Mouse (Mus musculus) E14TG2a.4 (cell line): ENCODE data around the gene Gm28557.

Source experiments
- CTCF ChIP-seq: conservative IDR thresholded peaks from 2 replicates; pipeline ENCODE4 v1.5.1; 2014; ENCODE audit warnings: low read length
- NANOG ChIP-seq: IDR thresholded peaks from 2 replicates; pipeline ENCODE4 v1.6.1; 2014; ENCODE audit warnings: borderline replicate concordance, low read length, mixed read lengths
- POU5F1 ChIP-seq: IDR thresholded peaks from 2 replicates; pipeline ENCODE4 v1.6.1; 2014; ENCODE audit warnings: low read length, borderline replicate concordance

DNA sequence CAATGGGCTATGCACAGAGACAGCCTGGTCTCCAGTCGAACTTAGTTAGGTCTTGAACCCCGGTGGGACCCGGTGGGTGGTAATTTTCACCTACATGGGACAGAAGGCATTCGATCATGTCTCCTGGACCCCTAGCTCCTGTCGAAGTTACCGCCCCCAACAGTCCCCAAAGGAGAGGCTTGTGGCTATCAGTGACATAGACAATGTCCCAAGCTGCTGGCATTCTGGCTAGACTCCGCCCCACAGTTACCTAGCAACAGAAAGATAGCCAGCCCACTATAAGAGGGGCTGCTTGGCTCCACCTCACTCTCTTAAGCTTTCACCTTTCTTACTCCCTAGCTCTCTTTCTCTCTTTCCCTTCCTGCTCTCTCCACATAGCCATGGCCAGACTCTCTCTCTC is 46.0 kb downstream of the Gm28557 start:
- TF ChIP-seq CTCF (no peak), NANOG (no peak), POU5F1 (no peak)
